Mouse (Mus musculus) lung, postnatal 0 days (tissue): Measurements from ENCODE around the gene Prkcz. TPM values are rescaled to one million over a fixed set of nuclear protein-coding genes. Genes with fewer than 3 reads are reported as not detected.
"Not testable (repeated sequence)": the region's sequence is repeated elsewhere in the genome, so short reads cannot be mapped to it uniquely, and the experiment has no call there.

ENCODE experiments used
- ATAC-seq: fragments of 200-750 bp; cut with Nextera tagmentation; 2 replicates; pipeline ENCODE4 v1.8.0; 2017; ENCODE audit warnings: moderate library complexity
- DNase-seq: peaks from one replicate; pipeline ENCODE4 v3.0.0-alpha.2; 2016; ENCODE audit warnings: low spot score
- H3K27ac ChIP-seq: fragments of 300-500 bp; sonication (generic); 2 replicates; pipeline ENCODE4 v1.5.1; 2014; ENCODE audit warnings: antibody characterized with exemption, mild to moderate bottlenecking, low read length, mixed read lengths
- H3K27me3 ChIP-seq: fragments of 300-500 bp; sonication (generic); replicated peaks from 2 replicates; pipeline ENCODE4 v1.6.1; 2014; ENCODE audit warnings: low read length, mixed read lengths; ENCODE audit not compliant: insufficient read depth
- H3K36me3 ChIP-seq: fragments of 300-500 bp; sonication (generic); 2 replicates; pipeline ENCODE4 v1.6.1; 2014; ENCODE audit warnings: low read length, mixed read lengths; ENCODE audit not compliant: insufficient read depth
- H3K4me1 ChIP-seq: fragments of 300-500 bp; sonication (generic); 2 replicates; pipeline ENCODE4 v1.6.1; 2014; ENCODE audit warnings: antibody characterized with exemption, low read depth, low read length, mixed read lengths; ENCODE audit not compliant: insufficient read depth
- H3K4me2 ChIP-seq: fragments of 300-500 bp; sonication (generic); replicated peaks from 2 replicates; pipeline ENCODE4 v1.6.1; 2014; ENCODE audit warnings: low read depth, mild to moderate bottlenecking, low read length, moderate library complexity, mixed read lengths
- H3K4me3 ChIP-seq: fragments of 300-500 bp; sonication (generic); 2 replicates; pipeline ENCODE4 v1.5.1; 2014; ENCODE audit warnings: low read depth, low read length
- H3K9ac ChIP-seq: fragments of 300-500 bp; sonication (generic); replicated peaks from 2 replicates; pipeline ENCODE4 v1.6.1; 2014; ENCODE audit warnings: low read depth, mild to moderate bottlenecking
- H3K9me3 ChIP-seq: fragments of 300-500 bp; sonication (generic); 2 replicates; pipeline ENCODE4 v1.6.1; 2016; ENCODE audit warnings: low read length, mixed read lengths
- CTCF ChIP-seq: IDR thresholded peaks from 2 replicates; pipeline ENCODE4 v1.5.1; 2016; ENCODE audit warnings: antibody characterized with exemption, mild to moderate bottlenecking
- EP300 ChIP-seq: IDR thresholded peaks from 2 replicates; pipeline ENCODE4 v1.6.1; 2016; ENCODE audit warnings: antibody characterized with exemption, mild to moderate bottlenecking, control low read depth
- WGBS: fragments of 180-500 bp; shearing (Covaris S2); extraction: QIAGEN DNeasy Blood & Tissue Kit; methylation state at CpG from one replicate; pipeline ENCODE4 v1.1.7; 2014; 5-methylcytosine and 5-hydroxymethylcytosine counted together
- polyA plus RNA-seq: library from polyadenylated mRNA; unstranded; fragments of >200 nt; fragmentation: Nextera tagmentation; extraction: Ambion mirVana; gene quantifications from 2 replicates; pipeline ENCODE4 v1.2.1, GENCODE M21; 2015

Prkcz gene
- polyA plus RNA-seq, 1 experiment from 2014 or later = 23.4 TPM

- Histone ChIP-seq H3K4me3 (peak within 1 kb of the TSS; percentile 63), H3K36me3 (no peaks in the 10 kb centered on the region), H3K27ac (peak within 1 kb of the TSS; percentile 94), H3K27me3 (no peaks in the 10 kb centered on the region), H3K4me2 (peak within 1 kb of the TSS; percentile 89), H3K9ac (peak within 1 kb of the TSS; percentile 75), H3K9me3 (no peaks in the 10 kb centered on the region), H3K4me1 (peaks cover 6% of the 10 kb centered on the region)
- TF ChIP-seq CTCF (no peak; the same call in 1 of the 2 replicates), EP300 (peak; percentile 26; the same call in 1 of the 2 replicates)
- peak; percentile 97 for DNase-seq
- under 1% methylated on average over 32 of the region's 58 CpGs for WGBS
- peak; percentile 90 for ATAC-seq
Measured at GRCm38 (mm10) chr4:155249648-155250351, 111.4 kb downstream of the Prkcz start, which contains the start of gene Faap20. Gene Faap20 (plus strand): TSS chr4:155249802.

- H3K27ac ChIP-seq = peak overlapping the region; percentile 94
- peak overlapping the region; percentile 75; the same call in 1 of the 2 replicates for H3K9ac ChIP-seq
- H3K27me3 ChIP-seq = no peaks in the 10 kb centered on the region
- peaks cover 6% of the 10 kb centered on the region for H3K4me1 ChIP-seq
- ATAC-seq = peak; percentile 75
- H3K4me2 ChIP-seq = peak overlapping the region; percentile 89
- no peaks in the 10 kb centered on the region for H3K9me3 ChIP-seq
- H3K36me3 ChIP-seq = no peaks in the 10 kb centered on the region
- peak overlapping the region; percentile 63 for H3K4me3 ChIP-seq
- TF ChIP-seq CTCF (peak; percentile 99), EP300 (no peak)
- DNase-seq = peak; percentile 95
- WGBS = 0% methylated on average over 9 of the region's 9 CpGs
Measured at GRCm38 (mm10) chr4:155249257-155249647, 111.9 kb downstream of the Prkcz start.

GRCm38 (mm10) chr4:155248054-155248453, 113.1 kb downstream of the Prkcz start:
- H3K36me3 ChIP-seq, H3K4me1 ChIP-seq, H3K27ac ChIP-seq, H3K4me3 ChIP-seq, H3K4me2 ChIP-seq, ATAC-seq, H3K9ac ChIP-seq, H3K27me3 ChIP-seq, H3K9me3 ChIP-seq, DNase-seq: not testable (repeated sequence)
- WGBS = 92% methylated on average over 3 of the region's 3 CpGs
- TF ChIP-seq CTCF = peak; percentile 61

- DNase-seq (peak; percentile 61), ATAC-seq (no peak)
- Histone ChIP-seq H3K9ac (no peak overlapping the region), H3K27ac (no peak overlapping the region), H3K9me3 (no peaks in the 10 kb centered on the region), H3K4me2 (no peak overlapping the region), H3K4me1 (peaks cover 6% of the 10 kb centered on the region), H3K4me3 (no peak overlapping the region), H3K27me3 (no peaks in the 10 kb centered on the region), H3K36me3 (no peaks in the 10 kb centered on the region)
- WGBS = 51% methylated on average over 12 of the region's 12 CpGs
- no peak for TF ChIP-seq EP300
- TF ChIP-seq CTCF = peak; percentile 30; the same call in 1 of the 2 replicates
Measured at GRCm38 (mm10) chr4:155246691-155247105, 114.5 kb downstream of the Prkcz start.

GRCm38 (mm10) chr4:155245770-155246492, 115.2 kb downstream of the Prkcz start:
- H3K27ac ChIP-seq = no peak overlapping the region
- ATAC-seq (no peak), DNase-seq (peak; percentile 12)
- H3K9ac ChIP-seq = no peak overlapping the region
- H3K36me3 ChIP-seq = no peaks in the 10 kb centered on the region
- no peak overlapping the region for H3K4me2 ChIP-seq
- H3K4me3 ChIP-seq = no peak overlapping the region
- 49% methylated on average over 6 of the region's 6 CpGs for WGBS
- H3K27me3 ChIP-seq = no peaks in the 10 kb centered on the region
- H3K9me3 ChIP-seq = no peaks in the 10 kb centered on the region
- H3K4me1 ChIP-seq = peaks cover 6% of the 10 kb centered on the region
- TF ChIP-seq CTCF (no peak), EP300 (no peak)

- no peak for DNase-seq
- no peaks in the 10 kb centered on the region for H3K27me3 ChIP-seq
- no peak overlapping the region for H3K4me2 ChIP-seq
- TF ChIP-seq CTCF (no peak), EP300 (no peak)
- ATAC-seq = no peak
- no peaks in the 10 kb centered on the region for H3K36me3 ChIP-seq
- H3K9me3 ChIP-seq = no peaks in the 10 kb centered on the region
- no peak overlapping the region for H3K27ac ChIP-seq
- WGBS = 70% methylated on average over 12 of the region's 12 CpGs
- no peak overlapping the region for H3K4me3 ChIP-seq
- H3K4me1 ChIP-seq = no peaks in the 10 kb centered on the region; the same call in none of the 2 replicates
- H3K9ac ChIP-seq = no peak overlapping the region
Measured at GRCm38 (mm10) chr4:155243233-155243632, 117.9 kb downstream of the Prkcz start.
